Mouse (Mus musculus) spleen, adult 2 months (tissue): ENCODE measurements around the gene Dll4.

Source experiments
- CTCF ChIP-seq: fragments of 200-500 bp; IDR thresholded peaks from 2 replicates; pipeline ENCODE4 v1.5.1; 2011; ENCODE audit warnings: mild to moderate bottlenecking, inconsistent platforms; ENCODE audit not compliant: insufficient read depth, insufficient read length, insufficient replicate concordance; ENCODE audit errors: extremely low read depth
- POLR2A ChIP-seq: fragments of 200-500 bp; IDR thresholded peaks from 2 replicates; pipeline ENCODE4 v1.6.1; 2011; ENCODE audit warnings: low read depth, low read length, inconsistent platforms

- TF ChIP-seq CTCF (no peak), POLR2A (no peak)
Measured at GRCm38 (mm10) chr2:119294411-119294810, 31.2 kb upstream of the Dll4 start.
